In the genomic region with DNA sequence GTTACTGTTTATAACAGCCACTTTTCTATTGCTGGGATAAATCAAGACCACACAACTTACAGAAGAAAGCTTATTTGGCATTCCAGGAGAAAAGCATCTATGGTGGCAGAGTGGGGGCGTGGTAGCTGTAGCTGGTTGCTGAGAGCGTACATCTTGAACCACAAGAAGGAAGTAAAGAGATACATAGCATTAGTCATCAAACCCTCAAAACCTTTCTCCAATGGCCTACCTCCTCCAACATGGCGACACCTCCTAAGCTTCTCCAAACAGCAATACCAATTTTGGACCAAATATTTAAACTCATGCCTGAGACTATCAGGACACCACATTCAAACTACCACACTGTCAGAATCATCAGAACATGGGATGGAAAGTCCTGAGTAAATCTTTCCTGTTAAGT, we compare ENCODE assay signal across 23 mouse cellular contexts. TPM values are rescaled to one million over a fixed set of nuclear protein-coding genes. Genes with fewer than 3 reads are reported as not detected.
DNase-seq lines count a peak whose midpoint lies in the region; ATAC-seq lines count a peak whose summit lies in the region.
"Had no signal": no experiment of that assay in that cellular context is flagged by ENCODE, and none has a peak within 500 bp of the region (broad histone marks: within the 10 kb centered on the region; RNA-seq: fewer than 3 reads in every experiment).

No protein-coding gene starts in this region.

- ATAC-seq in activated CD4-positive, CD25-positive, alpha-beta regulatory T cell, adult 4 months = peak; percentile 71
- peak; percentile 91 for ATAC-seq in megakaryocyte, adult 5-6 weeks (ENCODE audit: poor library complexity, severe bottlenecking)
- ATAC-seq: forebrain, embryonic 13.5 days; midbrain, embryonic 16.5 days had no signal

- intact Hi-C loops in left cerebral cortex, postnatal 10 days (cut with DNase I) = no loop called here

- peak; percentile 30 for DNase-seq in heart, adult 11 months
- DNase-seq in heart, adult 8-10 months (ENCODE audit: low spot score) = no peak
- peak; percentile 62 for DNase-seq in CD4-positive helper T cell, adult 2 months (ENCODE audit: low read depth, low spot score)
- no peak for DNase-seq in c-Kit-positive CD71-positive TER-119-positive erythroid progenitor cells, embryonic 14.5 days (ENCODE audit: low spot score)
- no peak for DNase-seq in left cerebral cortex, postnatal 10 days (ENCODE audit: extremely low spot score in 1 of 2, low spot score in 2 of 2)
- no peak for DNase-seq in urinary bladder, postnatal 10 days (ENCODE audit: low spot score)
- DNase-seq: cerebellum, adult 18-20 months; cerebellum, postnatal 14 days; kidney, adult 2 months; kidney, postnatal 14 days; liver, embryonic 13.5 days; lung, adult 2 months; lung, postnatal 14 days had no signal

RNA-seq across cellular contexts. Expression of a gene that starts 58.0 kb away (rescaled TPM):
- under 1 TPM in 1 of 4 experiments, not detected in 3; 0.24 TPM for total RNA-seq in heart, adult 8-10 months (2022)
- not detected for polyA plus RNA-seq in activated CD4-positive, CD25-positive, alpha-beta regulatory T cell, adult 4 months (2017; shearing (Covaris generic))
- not detected in 2 replicates for total RNA-seq in megakaryocyte, adult 5-6 weeks (2015)
- total RNA-seq in megakaryocyte, adult 5-6 weeks (2017) = not detected in 2 replicates
- total RNA-seq in left cerebral cortex, postnatal 10 days (2021) = under 1 TPM; 0.16 to 0.19 TPM
- total RNA-seq: adrenal gland, postnatal 4 days; gastrocnemius, adult 8-10 months; megakaryocyte-erythroid progenitor cell, adult 5-6 weeks had no signal
- polyA plus RNA-seq: embryonic facial prominence, embryonic 14.5 days; forebrain, embryonic 13.5 days; gonadal fat pad, adult 2 months; hindbrain, embryonic 12.5 days; kidney, adult 2 months; liver, embryonic 13.5 days; lung, adult 2 months had no signal

Comparison
In these comparisons a context has a peak if more than half of its experiments do, and no peak if none do; other contexts are left out.
1. DNase-seq: peak in heart, adult 11 months (single experiment) and CD4-positive helper T cell, adult 2 months (single experiment); none in heart, adult 8-10 months (single experiment), c-Kit-positive CD71-positive TER-119-positive erythroid progenitor cells, embryonic 14.5 days (single experiment), left cerebral cortex, postnatal 10 days (0 of 2) and urinary bladder, postnatal 10 days (single experiment).